Mouse (Mus musculus) adrenal gland, adult 2 months (tissue): ENCODE data around the gene Rdh12. TPM values are rescaled to one million over a fixed set of nuclear protein-coding genes. Genes with fewer than 3 reads are reported as not detected.
"Not testable (repeated sequence)": the region's sequence is repeated elsewhere in the genome, so short reads cannot be mapped to it uniquely, and the experiment has no call there.

Experiments used
- DNase-seq: peaks from one replicate; pipeline ENCODE4 v3.0.0; 2021
- long read RNA-seq: library from polyadenylated mRNA; stranded (forward); transcript quantifications from one replicate; pipeline ENCODE4 v2.0.0, GENCODE M21; 2021
- polyA plus RNA-seq: library from polyadenylated mRNA; depleted of rRNA; stranded (reverse); fragments of >200 nt; gene quantifications from 2 replicates; pipeline ENCODE4 v1.2.3, GENCODE M21; 2012; rRNA removed
- total RNA-seq, 2 experiments: library from RNA; stranded (reverse); gene quantifications; 2 replicates each; pipeline ENCODE4 v1.2.3; 2021

The Rdh12 gene
- under 1 TPM; 0.66 to 0.86 TPM for total RNA-seq
- polyA plus RNA-seq: 0.09 and 0.12 TPM in 2 replicates
- long read RNA-seq, partial matches to known transcripts: 0 of 2 reads
- long read RNA-seq, other reads (novel, unspliced or antisense): 0 of 2 reads

DNA sequence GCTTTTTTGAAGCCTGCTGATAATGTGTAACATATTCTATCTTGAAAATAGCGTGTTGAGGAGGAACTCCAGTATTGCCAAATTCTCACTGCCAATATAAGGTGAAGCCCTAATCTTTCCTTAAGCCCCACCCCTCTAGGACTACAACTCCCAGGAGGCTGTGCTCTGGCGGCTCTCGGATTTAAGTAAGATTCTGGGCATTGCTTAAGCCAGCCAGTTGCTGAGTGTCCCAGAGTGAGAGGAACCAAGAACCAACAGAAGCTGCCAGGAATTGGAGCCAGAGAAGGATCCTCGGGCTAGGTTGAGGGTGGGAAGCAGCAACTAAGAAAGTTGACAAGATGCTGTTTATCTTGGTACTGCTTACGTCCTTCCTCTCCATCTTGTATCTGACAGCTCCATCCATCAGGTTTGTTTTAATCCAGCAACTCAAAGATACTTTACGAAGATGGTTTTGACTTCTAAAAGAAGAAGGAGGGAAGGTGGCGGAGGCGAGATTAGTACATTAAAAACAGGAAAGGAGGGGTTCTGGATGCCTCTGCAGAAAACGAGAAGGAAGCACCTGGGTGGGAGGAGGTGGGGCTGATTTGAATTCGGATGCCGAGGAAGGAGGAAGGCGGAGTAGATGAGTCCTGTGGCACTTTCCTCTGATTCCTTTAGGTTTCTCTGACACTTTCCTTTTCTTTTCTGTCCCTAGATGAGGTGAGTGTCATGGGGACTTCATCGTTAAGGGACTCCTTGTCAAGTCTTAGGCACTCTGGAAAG, at the start of gene Rdh12:
Gene Rdh12, plus strand, starts transcription at position 212 of the 762 bp plus-strand sequence.
- DNase-seq: peak; percentile 45

- DNase-seq: no peak
Measured at GRCm38 (mm10) chr12:79162876-79163275, 45.8 kb upstream of the Rdh12 start.

DNA sequence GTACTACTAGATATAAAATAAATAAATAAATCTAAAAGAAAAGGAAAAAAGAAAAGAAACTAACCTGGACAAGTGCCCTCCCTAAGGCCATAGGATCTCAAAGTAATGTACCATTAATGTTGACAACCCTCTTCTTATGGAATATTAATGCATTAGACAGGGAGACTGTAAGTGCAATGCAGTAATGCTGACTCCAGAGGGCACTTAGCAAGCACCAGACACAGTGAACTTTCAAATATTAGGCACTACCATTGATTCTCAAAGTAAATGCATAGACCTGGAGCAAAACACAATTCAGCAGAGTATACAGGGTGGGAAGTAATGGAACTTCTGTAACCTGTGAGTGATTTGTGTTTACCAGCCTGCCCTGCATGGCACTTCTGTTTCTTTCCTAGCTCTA, 39.5 kb upstream of the Rdh12 start:
- DNase-seq: no peak

- DNase-seq: no peak
Measured at GRCm38 (mm10) chr12:79170421-79170820, 38.3 kb upstream of the Rdh12 start.

DNA sequence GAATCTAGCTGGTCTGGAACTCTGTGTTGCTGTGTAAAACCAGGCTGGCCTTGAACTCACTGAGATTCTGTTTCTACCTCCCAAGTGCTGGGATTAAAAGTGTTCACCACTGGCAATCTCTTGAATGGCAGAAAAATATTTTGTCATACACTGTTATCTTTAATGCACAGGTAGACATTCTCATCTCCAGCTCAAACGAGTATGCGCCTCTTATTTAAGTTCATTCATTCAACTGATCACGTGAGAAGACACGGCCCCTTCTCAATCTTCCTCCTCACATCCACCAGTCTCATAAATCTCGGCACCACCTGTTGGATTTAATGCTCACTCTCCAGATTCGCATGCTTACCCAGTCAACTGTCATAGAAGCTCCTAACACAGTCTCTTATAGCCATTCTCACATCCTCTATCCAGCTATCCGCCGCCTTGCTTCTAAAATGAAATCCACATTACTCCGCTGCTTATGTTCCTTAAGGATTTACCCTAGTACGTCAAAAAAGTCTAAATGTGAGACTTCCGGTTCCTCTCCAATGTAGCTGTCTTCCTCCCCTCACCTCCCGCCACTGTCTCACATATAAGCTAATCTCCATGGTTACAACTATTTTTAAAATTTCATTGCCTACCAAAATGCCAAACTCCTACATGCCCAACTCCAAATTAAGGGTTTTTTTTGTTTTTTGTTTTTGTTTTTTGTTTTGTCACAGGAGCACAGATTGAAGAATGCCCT, 37.3 kb upstream of the Rdh12 start:
- DNase-seq: no peak

- DNase-seq: peak; percentile 96
Measured at GRCm38 (mm10) chr12:79172019-79172941, 36.4 kb upstream of the Rdh12 start, which contains the start of gene Vti1b. Gene Vti1b (minus strand): TSS chr12:79172667.

- DNase-seq: no peak
Measured at GRCm38 (mm10) chr12:79173721-79174120, 35.0 kb upstream of the Rdh12 start.

DNA sequence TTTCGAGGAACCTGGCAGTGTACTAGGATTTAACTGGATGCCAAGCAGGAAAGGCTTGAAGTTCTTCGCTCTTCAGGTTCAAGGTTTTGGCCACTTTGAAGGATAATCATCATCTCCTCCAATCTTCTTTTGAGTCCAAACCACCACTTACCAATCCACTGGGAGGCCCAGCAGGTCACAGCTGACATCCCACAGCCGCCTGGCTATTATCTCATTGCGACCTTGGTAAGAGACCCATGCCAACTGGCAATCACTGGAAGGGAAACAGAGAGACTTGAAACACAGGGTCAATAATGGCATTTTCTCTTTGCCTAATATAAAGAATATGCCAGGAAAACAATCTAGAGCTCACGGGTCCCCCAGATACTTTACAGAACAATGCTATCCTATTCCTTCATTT, 32.7 kb upstream of the Rdh12 start:
- no peak for DNase-seq

GRCm38 (mm10) chr12:79185160-79185559, 23.6 kb upstream of the Rdh12 start:
- DNase-seq: not testable (repeated sequence)

DNA sequence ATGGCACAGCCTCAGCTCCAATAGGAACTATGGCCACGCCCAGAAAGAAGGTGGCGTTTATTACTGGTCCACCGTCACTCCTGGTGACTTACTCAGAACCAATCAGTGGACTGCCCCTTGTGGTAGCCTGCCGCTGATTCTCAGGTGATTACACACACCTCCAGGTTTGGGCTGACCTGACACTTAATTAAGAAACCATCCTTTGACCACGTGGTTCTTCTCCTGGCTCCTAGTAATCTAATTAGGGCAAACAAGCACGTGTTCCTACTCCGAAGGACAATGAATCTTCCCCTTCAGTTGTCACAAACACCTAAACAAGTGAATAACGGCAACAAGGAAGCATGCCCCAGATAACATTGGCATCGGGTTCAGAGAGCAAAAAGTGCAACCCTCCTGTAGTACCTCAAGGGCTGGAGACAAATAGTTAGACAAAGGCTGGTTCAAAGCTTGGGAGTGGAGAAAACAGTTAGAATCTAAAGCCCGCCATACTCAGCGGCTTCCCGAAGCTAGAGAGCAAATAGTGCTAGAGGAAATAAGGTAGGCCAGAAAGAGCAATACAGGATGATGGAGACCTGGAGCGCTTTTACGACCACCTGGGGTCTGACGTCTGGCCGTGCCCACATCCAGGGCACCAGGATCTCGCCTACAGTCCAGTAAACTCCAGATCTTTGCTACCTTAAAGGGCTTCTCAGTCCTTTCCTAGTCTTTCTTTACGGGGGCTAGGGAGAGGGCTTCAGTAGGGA, 17.6 kb upstream of the Rdh12 start:
- DNase-seq: peak; percentile 68

GRCm38 (mm10) chr12:79191701-79192100, 17.0 kb upstream of the Rdh12 start:
- DNase-seq: peak; percentile 81

GRCm38 (mm10) chr12:79192193-79192592, 16.5 kb upstream of the Rdh12 start, which contains the start of gene Rdh11:
Gene Rdh11 (minus strand): TSS chr12:79192293.
- no peak for DNase-seq

GRCm38 (mm10) chr12:79193441-79193840, 15.3 kb upstream of the Rdh12 start:
- DNase-seq: peak; percentile 59

GRCm38 (mm10) chr12:79197105-79197504, 11.6 kb upstream of the Rdh12 start:
- no peak for DNase-seq

- no peak for DNase-seq
Measured at GRCm38 (mm10) chr12:79201882-79202281, 6.8 kb upstream of the Rdh12 start.

GRCm38 (mm10) chr12:79211447-79211846, 2.7 kb downstream of the Rdh12 start:
- DNase-seq: no peak

GRCm38 (mm10) chr12:79217511-79217910, 8.8 kb downstream of the Rdh12 start:
- DNase-seq: no peak

DNA sequence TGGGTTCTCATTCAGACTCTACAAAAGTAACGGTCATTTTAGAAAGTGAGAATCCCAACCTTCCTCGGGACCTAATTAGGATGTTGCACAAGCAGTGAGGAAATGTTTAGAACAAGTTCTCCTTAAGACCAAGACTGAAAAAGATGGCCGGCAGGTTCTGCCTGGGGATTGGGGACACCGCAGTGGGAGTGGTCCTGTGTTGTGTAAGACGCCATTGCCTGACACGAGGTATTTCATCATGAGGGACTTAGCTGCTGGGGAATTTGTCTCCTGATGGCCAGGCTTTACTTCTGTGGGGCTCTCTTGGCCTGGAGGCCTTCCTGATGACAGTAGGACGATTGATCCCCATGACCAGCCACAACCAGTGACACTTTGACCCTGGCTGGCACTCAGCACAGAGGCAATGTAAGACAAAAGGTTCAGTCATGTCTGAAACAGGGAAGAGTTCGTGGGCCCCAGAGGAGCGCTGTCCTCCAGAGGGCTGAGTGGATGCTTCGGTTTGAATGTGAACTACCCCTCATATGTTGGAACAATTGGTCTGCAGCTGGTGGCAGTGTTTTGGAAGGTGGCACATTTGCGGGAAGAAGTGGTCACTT, 26.9 kb downstream of the Rdh12 start:
- peak; percentile 7 for DNase-seq

GRCm38 (mm10) chr12:79241985-79242384, 33.3 kb downstream of the Rdh12 start:
- DNase-seq: no peak

DNA sequence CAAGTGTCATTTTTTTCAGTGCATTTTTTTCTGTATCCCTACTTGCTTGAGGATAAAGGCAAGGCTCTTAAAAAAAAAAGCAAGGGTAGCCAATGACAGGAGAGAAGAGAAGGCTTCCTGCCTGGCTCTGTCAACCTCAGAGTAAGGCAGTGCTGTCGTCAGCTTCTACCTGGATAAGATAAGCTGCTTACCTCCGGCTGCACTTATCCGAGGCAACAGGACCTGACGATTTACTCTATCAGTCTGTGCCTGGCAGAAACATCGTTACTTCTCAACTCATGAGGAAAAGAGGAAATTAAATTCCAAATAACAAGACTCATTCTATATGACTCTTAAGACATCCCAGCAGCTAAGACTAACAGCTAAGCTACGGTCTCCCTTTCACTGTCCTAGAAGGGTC, 34.2 kb downstream of the Rdh12 start:
- DNase-seq: no peak

GRCm38 (mm10) chr12:79248110-79248509, 39.4 kb downstream of the Rdh12 start:
- DNase-seq: no peak
